Comparison of ENCODE assay signal across 17 mouse cellular contexts in the genomic region with DNA sequence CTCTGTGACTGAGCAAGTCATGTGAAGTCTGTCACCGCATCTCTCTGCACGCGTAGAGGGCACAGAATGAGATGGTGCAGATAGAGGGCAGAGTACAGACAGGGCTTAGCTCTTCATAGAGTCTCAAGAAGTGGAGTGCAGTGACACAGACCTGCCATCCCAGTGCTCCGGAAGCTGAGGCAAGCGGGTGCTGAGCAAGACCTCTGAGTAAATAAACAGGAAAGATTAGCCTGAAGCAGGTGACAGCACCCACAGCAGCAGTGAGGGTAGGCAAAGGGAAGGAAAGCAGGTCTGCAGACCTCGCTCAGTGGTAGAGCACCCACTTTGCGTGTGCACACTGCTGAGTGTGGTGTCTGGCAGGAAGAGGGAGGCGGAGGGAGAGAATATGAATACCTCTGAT. TPM values are rescaled to one million over a fixed set of nuclear protein-coding genes. Genes with fewer than 3 reads are reported as not detected.
DNase-seq lines count a peak whose midpoint lies in the region; ATAC-seq and TF ChIP-seq lines count a peak whose summit lies in the region.
"Had no signal": no experiment of that assay in that cellular context is flagged by ENCODE, and none has a peak within 500 bp of the region (broad histone marks: within the 10 kb centered on the region; RNA-seq: fewer than 3 reads in every experiment).

No protein-coding gene starts in this region.

- H3K9ac ChIP-seq in intestine, embryonic 15.5 days = no peak overlapping the region
- H3K9ac ChIP-seq: midbrain, embryonic 15.5 days; neural tube, embryonic 12.5 days had no signal

- H3K4me1 ChIP-seq in spleen, adult 2 months (ENCODE audit: control insufficient read depth, insufficient read depth, insufficient read length) = peaks cover 43% of the 10 kb centered on the region; the same call in 1 of the 2 replicates
- no peaks in the 10 kb centered on the region for H3K4me1 ChIP-seq in intestine, embryonic 15.5 days (replicated peaks)
- H3K4me1 ChIP-seq: midbrain, embryonic 15.5 days; neural tube, embryonic 12.5 days had no signal

- H3K79me2 ChIP-seq in macrophage (ENCODE audit: inconsistent target) = peaks cover 43% of the 10 kb centered on the region; the same call in 1 of the 2 replicates

- no peak for ATAC-seq in intestine, embryonic 15.5 days
- ATAC-seq: forebrain, embryonic 14.5 days; midbrain, embryonic 15.5 days had no signal

- no peak for TF ChIP-seq CTCF in spleen, adult 2 months (IDR thresholded peaks at IDR 0.05; ENCODE audit: extremely low read depth, insufficient read depth, insufficient read length, insufficient replicate concordance)
- TF ChIP-seq CTCF in left cerebral cortex, adult 2 months (IDR thresholded peaks at IDR 0.05) = no peak

- H3K4me2 ChIP-seq in intestine, embryonic 15.5 days (replicated peaks) = no peak overlapping the region
- H3K4me2 ChIP-seq: midbrain, embryonic 15.5 days; neural tube, embryonic 12.5 days had no signal

- H3K4me3 ChIP-seq in spleen, adult 2 months (ENCODE audit: extremely low read depth, insufficient read depth, insufficient read length) = no peak overlapping the region
- H3K4me3 ChIP-seq in macrophage (ENCODE audit: inconsistent target) = no peak overlapping the region
- H3K4me3 ChIP-seq in left cerebral cortex, adult 2 months = no peak overlapping the region
- no peak overlapping the region for H3K4me3 ChIP-seq in intestine, embryonic 15.5 days (replicated peaks)
- H3K4me3 ChIP-seq: midbrain, embryonic 15.5 days; neural tube, embryonic 12.5 days had no signal

- TF ChIP-seq POLR2A in spleen, adult 2 months (IDR thresholded peaks at IDR 0.05; ENCODE audit: low read depth, low read length) = no peak

- peak in 1 of 2 experiments; percentile 55 for DNase-seq in spleen, adult 2 months (ENCODE audit: low read depth in 1 of 2, low spot score in 2 of 2)
- no peak for DNase-seq in spleen, adult 12 weeks (ENCODE audit: low spot score)
- peak; percentile 66 to 82 for DNase-seq in thymus, adult 18-20 months
- no peak for DNase-seq in left cerebral cortex, adult 2 months (ENCODE audit: extremely low spot score in 1 of 2, low spot score in 2 of 2)
- no peak for DNase-seq in lung, postnatal 14 days
- no peak for DNase-seq in layer of hippocampus, adult 9-10 months (ENCODE audit: low spot score)
- DNase-seq: cerebellum, postnatal 14 days; kidney, adult 11 months; kidney, postnatal 36 days; lung, adult 18-20 months; right cerebral cortex, postnatal 4 days had no signal

- no peaks in the 10 kb centered on the region for H3K9me3 ChIP-seq in intestine, embryonic 15.5 days
- H3K9me3 ChIP-seq: midbrain, embryonic 15.5 days; neural tube, embryonic 12.5 days had no signal

- intact Hi-C loops in left cerebral cortex, adult 2 months (cut with DNase I) = no loop called here

- H3K27me3 ChIP-seq in spleen, adult 2 months (ENCODE audit: control insufficient read depth, insufficient read depth, low read length) = no peaks in the 10 kb centered on the region
- no peaks in the 10 kb centered on the region for H3K27me3 ChIP-seq in intestine, embryonic 15.5 days (replicated peaks)
- H3K27me3 ChIP-seq: midbrain, embryonic 15.5 days; neural tube, embryonic 12.5 days had no signal

- H3K27ac ChIP-seq in spleen, adult 2 months (ENCODE audit: insufficient read depth, low read length) = peak overlapping the region; percentile 37
- H3K27ac ChIP-seq in macrophage = peak overlapping the region; percentile 19
- no peak overlapping the region for H3K27ac ChIP-seq in left cerebral cortex, adult 2 months
- H3K27ac ChIP-seq in intestine, embryonic 15.5 days = no peak overlapping the region
- H3K27ac ChIP-seq: midbrain, embryonic 15.5 days; neural tube, embryonic 12.5 days; stomach, postnatal 0 days had no signal

- H3K36me3 ChIP-seq in spleen, adult 2 months (ENCODE audit: control insufficient read depth, insufficient read depth, low read length) = no peaks in the 10 kb centered on the region
- no peaks in the 10 kb centered on the region; the same call in 1 of the 2 replicates for H3K36me3 ChIP-seq in macrophage (ENCODE audit: inconsistent target)
- no peaks in the 10 kb centered on the region for H3K36me3 ChIP-seq in intestine, embryonic 15.5 days
- H3K36me3 ChIP-seq: midbrain, embryonic 15.5 days; neural tube, embryonic 12.5 days had no signal

- 39% methylated on average over 8 of the region's 8 CpGs for WGBS in spleen, adult 2 months
- 79% methylated on average over 8 of the region's 8 CpGs for WGBS in macrophage (ENCODE audit: missing documents)
- 76% methylated on average over 8 of the region's 8 CpGs for WGBS in intestine, embryonic 15.5 days

RNA-seq across cellular contexts. Expression of gene Tmem154, which starts 15.7 kb away (rescaled TPM):
- polyA plus RNA-seq in spleen, adult 2 months (2012; rRNA removed) = 9.8 and 11.6 TPM in 2 replicates
- total RNA-seq in macrophage (2018; cell fraction: chromatin; rRNA removed) = 100 to 1,000 TPM in 10 of 26 experiments, 10 to 100 TPM in 11, 1 to 10 TPM in 5; 5.6 to 262 (median 81.4) TPM
- 100 to 1,000 TPM in 8 of 26 experiments, 10 to 100 TPM in 18; 34.4 to 131 (median 62.0) TPM for total RNA-seq in macrophage (2018; cell fraction: cytosol; rRNA removed)
- 100 to 1,000 TPM in 6 of 26 experiments, 10 to 100 TPM in 19, 1 to 10 TPM in 1; 9.0 to 177 (median 62.5) TPM for total RNA-seq in macrophage (2018; cell fraction: nucleus; rRNA removed)
- polyA plus RNA-seq in macrophage (2018) = 57.7 to 102 TPM (median 78.1 TPM) in 3 replicates
- total RNA-seq in left cerebral cortex, adult 2 months (2021) = under 1 TPM; 0.23 to 0.36 TPM
- 0.98 and 1.2 TPM in 2 replicates for polyA plus RNA-seq in intestine, embryonic 15.5 days (2015; fragmentation: Nextera tagmentation; extraction: Ambion mirVana)

Comparison
In these comparisons a context has a peak if more than half of its experiments do, and no peak if none do; other contexts are left out.
1. DNase-seq: peak in thymus, adult 18-20 months (2 of 2); none in spleen, adult 12 weeks (single experiment), left cerebral cortex, adult 2 months (0 of 2), lung, postnatal 14 days (single experiment) and layer of hippocampus, adult 9-10 months (single experiment).
2. H3K27ac ChIP-seq: peak in spleen, adult 2 months (single experiment) and macrophage (single experiment); none in left cerebral cortex, adult 2 months (single experiment) and intestine, embryonic 15.5 days (single experiment).